In genomic region chr5:45670280-45670670, GRCm38 (mm10) we compare ENCODE assay signal across 8 mouse cellular contexts. TPM values are rescaled to one million over a fixed set of nuclear protein-coding genes. Genes with fewer than 3 reads are reported as not detected.
DNase-seq lines count a peak whose midpoint lies in the region; ATAC-seq and TF ChIP-seq lines count a peak whose summit lies in the region.

No protein-coding gene starts in this region.

- no peaks in the 10 kb centered on the region for H3K9me3 ChIP-seq in kidney, embryonic 14.5 days (ENCODE audit: control insufficient read depth, low read length)
- no peaks in the 10 kb centered on the region for H3K9me3 ChIP-seq in hindbrain, embryonic 12.5 days (replicated peaks)
- H3K9me3 ChIP-seq in midbrain, embryonic 14.5 days (ENCODE audit: control insufficient read depth, low read length): no peaks in the 10 kb centered on the region

- TF ChIP-seq POLR2A in bone marrow macrophage, adult 2 months (IDR thresholded peaks at IDR 0.05; ENCODE audit: borderline replicate concordance, low read depth, low read length): no peak

- H3K36me3 ChIP-seq in kidney, embryonic 14.5 days (ENCODE audit: control insufficient read depth, insufficient read depth, low read length): peaks cover 10% of the 10 kb centered on the region; the same call in 1 of the 2 replicates
- H3K36me3 ChIP-seq in hindbrain, embryonic 12.5 days: no peaks in the 10 kb centered on the region
- H3K36me3 ChIP-seq in midbrain, embryonic 14.5 days (ENCODE audit: control insufficient read depth, insufficient read depth, low read length): no peaks in the 10 kb centered on the region

- peak overlapping the region; percentile 54 for H3K4me2 ChIP-seq in kidney, embryonic 14.5 days (replicated peaks; ENCODE audit: low read depth, low read length)
- peak overlapping the region; percentile 80 for H3K4me2 ChIP-seq in hindbrain, embryonic 12.5 days (replicated peaks)
- H3K4me2 ChIP-seq in midbrain, embryonic 14.5 days (ENCODE audit: low read length): peak overlapping the region; percentile 98

- no peaks in the 10 kb centered on the region for H3K27me3 ChIP-seq in kidney, embryonic 14.5 days (ENCODE audit: control insufficient read depth, insufficient read depth, low read length)
- H3K27me3 ChIP-seq in hindbrain, embryonic 12.5 days: no peaks in the 10 kb centered on the region
- H3K27me3 ChIP-seq in midbrain, embryonic 14.5 days (ENCODE audit: control insufficient read depth, insufficient read depth, low read length): no peaks in the 10 kb centered on the region

- ATAC-seq in kidney, embryonic 14.5 days (ENCODE audit: low FRiP score, low TSS enrichment): no peak
- no peak for ATAC-seq in hindbrain, embryonic 12.5 days (ENCODE audit: low FRiP score)
- ATAC-seq in midbrain, embryonic 14.5 days (ENCODE audit: low FRiP score, low TSS enrichment): no peak

- no peak for TF ChIP-seq CTCF in bone marrow macrophage, adult 2 months (IDR thresholded peaks at IDR 0.05; ENCODE audit: low read depth, low read length)

- H3K4me1 ChIP-seq in kidney, embryonic 14.5 days (ENCODE audit: control insufficient read depth, insufficient read depth, low read length): peaks cover 5% of the 10 kb centered on the region; the same call in 1 of the 2 replicates
- peaks cover 3% of the 10 kb centered on the region; the same call in 1 of the 2 replicates for H3K4me1 ChIP-seq in bone marrow macrophage, adult 2 months (ENCODE audit: control insufficient read depth, insufficient read depth, low read length)
- H3K4me1 ChIP-seq in hindbrain, embryonic 12.5 days: peaks cover 12% of the 10 kb centered on the region
- H3K4me1 ChIP-seq in midbrain, embryonic 14.5 days (ENCODE audit: control insufficient read depth, insufficient read depth, low read length): 0 out of 2 replicates have a peak, but pooled peaks cover 5% of the 10 kb centered on the region

- under 1% methylated on average over 13 of the region's 13 CpGs for WGBS in kidney, embryonic 14.5 days
- under 1% methylated on average over 13 of the region's 13 CpGs for WGBS in hindbrain, embryonic 12.5 days
- under 1% methylated on average over 13 of the region's 13 CpGs for WGBS in midbrain, embryonic 14.5 days

- peak overlapping the region; percentile 63 for H3K27ac ChIP-seq in kidney, embryonic 14.5 days (ENCODE audit: low read depth, low read length)
- H3K27ac ChIP-seq in bone marrow macrophage, adult 2 months (ENCODE audit: insufficient read depth, low read depth, low read length): peak overlapping the region; percentile 70
- H3K27ac ChIP-seq in hindbrain, embryonic 12.5 days: peak overlapping the region; percentile 79
- H3K27ac ChIP-seq in midbrain, embryonic 14.5 days (replicated peaks; ENCODE audit: low read depth, low read length): no peak overlapping the region

- no peak for DNase-seq in kidney, postnatal 4 days
- no peak for DNase-seq in midbrain, embryonic 14.5 days
- DNase-seq in retina, postnatal 1 day: no peak
- no peak for DNase-seq in cerebellum, postnatal 36 days
- DNase-seq in retina, embryonic 14.5 days (ENCODE audit: low spot score): no peak

- H3K9ac ChIP-seq in kidney, embryonic 14.5 days (ENCODE audit: low read depth, low read length): peak overlapping the region; percentile 72
- H3K9ac ChIP-seq in hindbrain, embryonic 12.5 days: peak overlapping the region; percentile 62
- peak overlapping the region; percentile 57 for H3K9ac ChIP-seq in midbrain, embryonic 14.5 days (replicated peaks; ENCODE audit: low read length)

- peak overlapping the region; percentile 79 for H3K4me3 ChIP-seq in kidney, embryonic 14.5 days (ENCODE audit: low read length)
- H3K4me3 ChIP-seq in bone marrow macrophage, adult 2 months (ENCODE audit: insufficient read depth, low read length): peak overlapping the region; percentile 84
- peak overlapping the region; percentile 68 for H3K4me3 ChIP-seq in hindbrain, embryonic 12.5 days
- H3K4me3 ChIP-seq in midbrain, embryonic 14.5 days (replicated peaks; ENCODE audit: low read depth, low read length): peak overlapping the region; percentile 75

RNA-seq across cellular contexts. Expression of gene Ncapg, which starts 0.6 kb away (rescaled TPM):
- 54.3 and 71.0 TPM in 2 replicates for polyA plus RNA-seq in kidney, embryonic 14.5 days (2014; fragmentation: Nextera tagmentation; extraction: Ambion mirVana)
- polyA plus RNA-seq in bone marrow macrophage, adult 2 months (2012; ENCODE audit: insufficient read depth, insufficient read length, missing spikeins): 23.5 and 28.6 TPM in 2 replicates
- 40.2 and 43.6 TPM in 2 replicates for polyA plus RNA-seq in hindbrain, embryonic 12.5 days (2016; fragmentation: Nextera tagmentation; extraction: Ambion mirVana)
- 6.5 and 13.3 TPM in 2 replicates for polyA plus RNA-seq in midbrain, embryonic 14.5 days (2014; fragmentation: Nextera tagmentation; extraction: Ambion mirVana)

RNA-seq across cellular contexts. Expression of gene Fam184b, which starts 30.9 kb away (rescaled TPM):
- 0.73 and 1.9 TPM in 2 replicates for polyA plus RNA-seq in kidney, embryonic 14.5 days (2014; fragmentation: Nextera tagmentation; extraction: Ambion mirVana)
- polyA plus RNA-seq in bone marrow macrophage, adult 2 months (2012; ENCODE audit: insufficient read depth, insufficient read length, missing spikeins): not detected in 2 replicates
- 0.79 and 0.83 TPM in 2 replicates for polyA plus RNA-seq in hindbrain, embryonic 12.5 days (2016; fragmentation: Nextera tagmentation; extraction: Ambion mirVana)
- polyA plus RNA-seq in midbrain, embryonic 14.5 days (2014; fragmentation: Nextera tagmentation; extraction: Ambion mirVana): 3.8 and 4.5 TPM in 2 replicates
